Mouse (Mus musculus): ENCODE data around the gene Gpsm3. TPM values are rescaled to one million over a fixed set of nuclear protein-coding genes. Genes with fewer than 3 reads are reported as not detected.

Gene Gpsm3
- polyA plus RNA-seq, 1 experiment from 2014 or later = 5.3 TPM

DNA sequence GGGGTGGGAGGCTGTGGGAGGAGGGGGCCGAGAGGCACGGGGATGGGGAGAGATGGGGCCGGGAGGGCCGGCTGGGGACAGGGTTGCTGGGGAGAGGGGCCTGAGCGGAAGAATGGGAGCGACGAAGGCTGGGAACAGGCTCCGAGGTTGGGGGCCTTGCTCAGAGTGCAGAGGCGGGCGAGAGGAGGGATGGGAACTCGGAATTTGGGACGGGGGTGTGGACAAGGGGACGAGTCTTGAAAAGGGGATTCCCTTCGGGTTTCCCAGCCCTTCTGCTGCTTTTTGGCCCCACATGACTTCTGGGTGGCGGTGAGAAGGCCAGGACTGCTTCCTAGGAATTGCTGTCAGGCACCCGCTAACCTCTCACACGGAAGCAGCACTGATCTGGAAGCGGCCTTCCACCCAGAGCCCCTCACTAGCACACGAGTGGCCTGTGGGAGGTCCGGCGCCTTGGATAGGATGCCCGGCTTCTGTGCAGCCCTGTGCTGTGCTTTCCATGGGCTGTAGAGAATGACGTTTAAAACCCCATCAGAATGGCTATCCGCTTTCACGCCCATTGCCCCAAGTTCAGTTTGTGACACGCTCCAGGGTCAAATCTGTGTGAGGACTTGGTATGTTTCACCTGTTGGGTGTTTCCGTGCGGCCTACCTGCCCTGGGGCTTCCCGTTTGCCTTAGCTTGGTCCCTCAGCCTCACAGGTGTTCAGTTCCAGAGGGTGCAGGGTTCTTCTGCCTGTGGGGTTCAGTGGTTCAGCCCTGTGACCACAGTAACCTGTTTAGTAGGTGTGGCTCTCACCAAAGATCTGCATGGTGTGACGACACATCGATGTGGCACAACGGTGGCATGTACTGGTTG lies 16.8 kb downstream of the Gpsm3 start:
- WGBS = 16% methylated on average over 32 of the region's 32 CpGs
- Histone ChIP-seq H3K4me3 (peak overlapping the region; percentile 78), H3K4me1 (replicated peaks) (peaks cover 56% of the 10 kb centered on the region)

DNA sequence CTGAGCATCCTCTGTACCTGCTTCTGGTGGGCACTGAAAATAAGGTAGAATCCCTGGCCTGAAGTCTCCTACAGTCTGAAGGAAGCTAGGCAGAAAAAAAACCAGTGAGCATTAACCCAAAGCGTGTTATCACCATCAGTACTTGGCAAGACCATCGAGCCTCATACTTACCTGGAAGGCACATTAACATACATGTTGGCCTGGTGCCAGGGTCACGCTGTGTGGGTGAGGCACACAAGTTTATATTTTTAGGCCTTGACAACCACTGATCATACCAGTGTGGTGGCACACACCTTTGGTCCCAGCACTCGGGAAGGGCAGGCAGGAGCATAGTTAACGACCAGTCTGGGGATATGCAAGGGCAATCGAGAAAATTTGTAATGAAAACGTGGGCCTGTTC lies 18.4 kb downstream of the Gpsm3 start:
- peaks cover 31% of the 10 kb centered on the region for H3K36me3 ChIP-seq
- H3K9ac ChIP-seq = no peak overlapping the region; the same call in 1 of the 2 replicates
- no peak for ATAC-seq (ENCODE audit: low read depth)
- H3K4me3 ChIP-seq = 0 out of 2 replicates have a peak overlapping the region, but pooled peaks have one; percentile 78
- H3K4me1 ChIP-seq (replicated peaks) = peaks cover 41% of the 10 kb centered on the region
- no peak overlapping the region for H3K4me2 ChIP-seq
- H3K9me3 ChIP-seq = no peaks in the 10 kb centered on the region
- H3K27me3 ChIP-seq = no peaks in the 10 kb centered on the region
- no peak overlapping the region for H3K27ac ChIP-seq (replicated peaks)
- 83% methylated on average over 7 of the region's 7 CpGs for WGBS

More for the DNA sequence above, 16.8 kb downstream of the Gpsm3 start:
- peak overlapping the region; percentile 99 for H3K4me2 ChIP-seq
- H3K27me3 ChIP-seq = no peaks in the 10 kb centered on the region
- ATAC-seq (ENCODE audit: low read depth) = no peak
- no peaks in the 10 kb centered on the region for H3K9me3 ChIP-seq
- H3K9ac ChIP-seq = peak overlapping the region; percentile 99
- H3K27ac ChIP-seq (replicated peaks) = peak overlapping the region; percentile 93
- peaks cover 22% of the 10 kb centered on the region for H3K36me3 ChIP-seq

DNA sequence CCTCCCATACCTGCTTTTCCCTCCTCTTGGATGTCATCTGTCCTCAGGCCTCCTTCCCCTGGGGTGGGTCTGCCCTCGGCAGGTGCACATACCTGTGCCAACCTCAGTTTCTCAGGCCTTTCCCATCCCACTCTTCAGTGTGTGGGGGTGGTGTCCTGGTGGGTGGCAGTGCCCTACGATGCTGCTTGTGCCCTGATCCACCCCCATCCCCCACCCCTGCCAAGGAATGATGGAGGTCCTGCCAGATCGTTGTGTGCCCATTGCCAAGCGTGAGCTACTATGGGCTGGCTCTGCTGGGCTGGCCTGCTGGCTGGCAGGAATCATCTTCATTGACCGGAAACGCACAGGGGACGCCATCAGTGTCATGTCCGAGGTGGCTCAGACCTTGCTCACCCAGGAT lies 21.4 kb downstream of the Gpsm3 start:
- Histone ChIP-seq H3K9ac (no peak overlapping the region), H3K27ac (replicated peaks) (no peak overlapping the region), H3K27me3 (no peaks in the 10 kb centered on the region), H3K4me3 (no peak overlapping the region), H3K4me1 (replicated peaks) (peaks cover 30% of the 10 kb centered on the region), H3K4me2 (no peak overlapping the region), H3K9me3 (no peaks in the 10 kb centered on the region), H3K36me3 (peaks cover 59% of the 10 kb centered on the region)
- no peak for ATAC-seq (ENCODE audit: low read depth)
- 95% methylated on average over 8 of the region's 8 CpGs for WGBS

DNA sequence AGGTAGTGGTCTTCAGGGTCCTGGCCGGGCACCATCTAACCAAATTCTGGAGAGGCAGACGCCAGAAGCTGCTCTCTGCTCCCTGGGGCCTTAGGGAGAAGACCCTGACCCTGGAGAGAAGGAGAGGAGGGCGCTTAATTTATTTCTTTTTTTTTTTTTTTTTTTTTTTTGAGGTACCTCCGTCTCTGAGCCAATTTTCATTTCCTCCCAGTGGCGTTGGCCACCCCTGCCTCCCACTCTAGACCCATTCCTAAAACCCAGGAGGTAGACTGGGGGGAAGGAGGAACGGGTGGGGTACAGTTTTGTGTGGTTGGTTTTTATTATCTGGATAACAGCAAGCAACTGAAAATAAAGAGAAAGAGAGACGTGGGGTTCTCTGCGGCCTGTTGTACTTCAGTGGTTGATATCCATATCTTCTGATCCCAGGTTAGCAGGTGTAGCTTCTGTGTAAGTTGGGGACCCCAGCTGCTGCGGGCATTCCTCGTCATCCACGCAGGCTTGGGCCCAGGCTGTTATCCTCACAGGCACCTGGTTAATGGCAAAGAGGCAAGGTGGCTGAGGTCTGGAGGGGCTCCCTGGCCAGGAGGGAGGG lies 23.5 kb downstream of the Gpsm3 start:
- Histone ChIP-seq H3K36me3 (peaks cover 74% of the 10 kb centered on the region), H3K27me3 (no peaks in the 10 kb centered on the region), H3K4me1 (replicated peaks) (peaks cover 11% of the 10 kb centered on the region), H3K9ac (no peak overlapping the region), H3K4me2 (no peak overlapping the region), H3K9me3 (no peaks in the 10 kb centered on the region), H3K27ac (replicated peaks) (no peak overlapping the region), H3K4me3 (no peak overlapping the region)
- ATAC-seq (ENCODE audit: low read depth) = no peak
- 88% methylated on average over 11 of the region's 11 CpGs for WGBS

DNA sequence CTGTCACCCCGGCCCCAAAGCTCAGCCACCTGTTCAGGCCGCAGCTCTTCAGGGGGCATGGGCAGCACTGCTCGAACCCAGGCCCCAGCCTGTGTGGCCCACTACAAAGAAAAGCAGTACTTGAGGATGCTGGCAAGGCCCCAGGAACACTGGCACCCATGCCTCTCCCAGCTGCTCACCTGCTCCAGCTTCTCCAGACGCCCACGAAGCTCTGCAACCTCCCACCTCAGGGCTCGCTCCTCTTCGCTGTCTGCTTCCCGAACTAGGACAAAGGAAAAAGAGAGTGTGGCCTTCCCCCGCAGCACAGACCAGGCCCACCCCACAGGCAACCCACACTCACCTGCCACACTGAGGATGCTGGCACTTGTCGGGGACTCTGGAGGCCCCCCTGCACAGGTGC lies 24.2 kb downstream of the Gpsm3 start:
- Histone ChIP-seq H3K36me3 (peaks cover 74% of the 10 kb centered on the region), H3K9me3 (no peaks in the 10 kb centered on the region)

DNA sequence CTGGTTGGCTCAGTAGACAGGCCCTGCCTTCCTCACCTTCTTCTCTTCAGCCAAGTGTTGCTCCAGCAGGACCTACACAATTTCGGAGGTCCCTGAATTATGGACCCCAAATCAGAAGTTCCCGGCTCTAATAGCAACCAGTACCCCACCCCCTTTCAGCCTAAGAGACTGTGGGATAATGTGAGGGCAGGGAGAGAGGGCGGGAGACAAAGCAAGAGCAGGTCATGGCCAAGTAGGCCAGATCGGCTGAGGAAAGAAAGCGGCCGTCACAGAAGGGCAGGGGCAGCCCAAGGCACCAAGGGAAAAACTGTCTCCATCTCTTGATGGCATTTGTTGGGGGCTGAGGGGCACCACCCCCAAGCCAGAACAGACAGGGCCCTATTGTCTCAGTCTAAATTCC lies 26.3 kb downstream of the Gpsm3 start, which contains the start of gene Egfl8:
Gene Egfl8, minus strand, starts transcription at position 101 of the 400 bp plus-strand sequence.
- Histone ChIP-seq H3K27me3 (no peaks in the 10 kb centered on the region), H3K4me1 (replicated peaks) (no peaks in the 10 kb centered on the region), H3K9ac (0 out of 2 replicates have a peak within 1 kb of the TSS, but pooled peaks have one; percentile 26), H3K36me3 (peaks cover 78% of the 10 kb centered on the region), H3K4me2 (peak within 1 kb of the TSS; percentile 26; the same call in 1 of the 2 replicates), H3K9me3 (no peaks in the 10 kb centered on the region), H3K27ac (replicated peaks) (peak within 1 kb of the TSS; percentile 25), H3K4me3 (peak within 1 kb of the TSS; percentile 6)
- ATAC-seq (ENCODE audit: low read depth) = no peak
- WGBS = 66% methylated on average over 6 of the region's 6 CpGs

More for the DNA sequence above, 24.2 kb downstream of the Gpsm3 start:
- Histone ChIP-seq H3K4me1 (replicated peaks) (peaks cover 4% of the 10 kb centered on the region), H3K9ac (no peak overlapping the region), H3K27me3 (no peaks in the 10 kb centered on the region), H3K27ac (replicated peaks) (0 out of 2 replicates have a peak overlapping the region, but pooled peaks have one; percentile 3), H3K4me3 (no peak overlapping the region), H3K4me2 (peak overlapping the region; percentile 26; the same call in 1 of the 2 replicates)
- ATAC-seq (ENCODE audit: low read depth) = no peak
- 93% methylated on average over 10 of the region's 10 CpGs for WGBS

DNA sequence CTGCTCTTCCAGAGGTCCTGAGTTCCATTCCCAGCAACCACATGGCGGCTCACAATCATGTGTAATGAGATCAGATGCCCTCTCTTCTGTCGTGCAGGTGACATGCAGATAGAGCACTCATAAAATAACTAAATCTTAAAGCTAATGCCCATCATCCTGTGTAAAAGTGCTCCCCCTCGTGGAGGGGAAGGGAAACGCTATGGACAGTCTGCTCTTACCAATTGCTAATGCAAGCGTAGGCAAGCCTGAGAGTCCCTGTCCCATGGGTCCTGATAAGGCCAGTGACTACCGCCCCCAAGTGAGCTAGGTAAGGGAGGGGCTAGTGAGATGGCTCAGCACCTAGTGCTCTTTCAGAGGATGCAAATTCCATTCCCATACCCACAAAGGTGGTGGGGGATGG lies 29.4 kb downstream of the Gpsm3 start:
- H3K27me3 ChIP-seq = no peaks in the 10 kb centered on the region
- H3K4me2 ChIP-seq = no peak overlapping the region
- 18% methylated on average over 6 of the region's 6 CpGs for WGBS
- no peak overlapping the region for H3K9ac ChIP-seq
- H3K27ac ChIP-seq (replicated peaks) = no peak overlapping the region
- no peaks in the 10 kb centered on the region for H3K9me3 ChIP-seq
- no peak overlapping the region for H3K4me3 ChIP-seq
- no peaks in the 10 kb centered on the region for H3K4me1 ChIP-seq (replicated peaks)
- peaks cover 74% of the 10 kb centered on the region for H3K36me3 ChIP-seq
- no peak for ATAC-seq (ENCODE audit: low read depth)

DNA sequence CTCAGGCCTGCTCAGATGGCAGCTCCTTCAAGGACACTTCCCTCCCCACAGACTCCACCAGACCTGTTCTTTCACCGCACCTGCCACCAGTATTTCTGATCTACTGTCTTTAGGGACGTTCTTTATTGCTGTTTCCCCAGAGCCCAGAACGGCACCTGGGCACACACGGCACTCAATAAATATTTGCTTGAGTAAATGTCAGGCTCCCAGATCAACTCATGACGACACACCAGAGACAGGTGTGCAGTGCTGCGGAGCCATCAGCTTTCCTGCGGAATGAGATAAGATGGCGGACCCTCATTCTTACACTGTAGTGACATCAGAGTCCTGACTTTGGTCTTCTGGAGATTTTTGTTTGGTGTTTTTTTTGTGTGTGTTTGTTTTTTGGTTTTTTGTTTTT lies 31.4 kb downstream of the Gpsm3 start:
- WGBS = 85% methylated on average over 8 of the region's 8 CpGs
- Histone ChIP-seq H3K9me3 (no peaks in the 10 kb centered on the region), H3K4me3 (no peak overlapping the region), H3K4me1 (replicated peaks) (peaks cover 4% of the 10 kb centered on the region), H3K27me3 (no peaks in the 10 kb centered on the region), H3K4me2 (no peak overlapping the region), H3K27ac (replicated peaks) (no peak overlapping the region), H3K36me3 (peaks cover 62% of the 10 kb centered on the region), H3K9ac (no peak overlapping the region)
- ATAC-seq (ENCODE audit: low read depth) = no peak

DNA sequence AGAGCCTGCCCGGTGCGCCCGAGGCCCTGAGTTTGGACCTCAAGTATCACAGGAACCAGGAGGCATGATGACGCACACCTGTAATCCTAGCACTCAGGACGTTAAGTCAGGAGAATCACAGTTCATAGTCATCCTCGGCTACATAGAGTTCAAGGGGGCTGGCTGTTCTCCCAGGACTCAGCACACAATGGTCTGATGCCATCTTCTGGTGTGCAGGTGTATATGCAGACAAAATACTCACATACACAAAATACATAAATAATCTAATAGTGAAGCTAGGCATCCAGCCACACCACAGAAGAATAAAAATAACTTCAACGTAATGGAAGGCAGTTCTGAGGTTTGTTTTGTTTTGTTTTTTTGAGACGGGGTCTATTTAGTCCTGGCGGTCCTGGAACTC lies 33.6 kb downstream of the Gpsm3 start:
- no peak for ATAC-seq (ENCODE audit: low read depth)
- Histone ChIP-seq H3K4me3 (no peak overlapping the region), H3K36me3 (peaks cover 47% of the 10 kb centered on the region), H3K9ac (no peak overlapping the region), H3K4me1 (replicated peaks) (peaks cover 18% of the 10 kb centered on the region), H3K27ac (replicated peaks) (no peak overlapping the region), H3K27me3 (no peaks in the 10 kb centered on the region), H3K4me2 (no peak overlapping the region), H3K9me3 (no peaks in the 10 kb centered on the region)
- 88% methylated on average over 9 of the region's 9 CpGs for WGBS

DNA sequence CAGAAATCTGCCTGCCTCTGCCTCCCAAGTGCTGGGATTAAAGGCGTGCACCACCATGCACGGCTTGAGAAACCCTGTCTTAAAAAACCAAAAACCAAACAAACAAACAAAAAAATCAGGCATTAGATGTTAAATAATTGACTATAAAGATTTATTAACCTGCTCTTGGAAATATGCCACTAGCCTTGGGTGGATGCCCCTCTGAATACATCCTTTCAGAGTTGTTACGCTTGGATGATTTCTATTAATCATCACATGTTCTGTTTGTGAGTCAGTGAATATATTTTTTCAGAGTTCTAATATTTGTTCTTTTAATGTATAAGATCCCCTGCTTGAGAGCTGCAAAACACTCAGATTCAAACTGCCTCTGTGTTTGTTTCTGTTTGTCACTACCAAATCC lies 35.4 kb downstream of the Gpsm3 start:
- Histone ChIP-seq H3K36me3 (peaks cover 40% of the 10 kb centered on the region), H3K9ac (no peak overlapping the region), H3K27me3 (peaks cover 5% of the 10 kb centered on the region), H3K4me3 (no peak overlapping the region), H3K4me1 (replicated peaks) (peaks cover 36% of the 10 kb centered on the region), H3K27ac (replicated peaks) (no peak overlapping the region), H3K9me3 (no peaks in the 10 kb centered on the region), H3K4me2 (no peak overlapping the region)
- WGBS = 95% methylated on average over 3 of the region's 3 CpGs
- no peak for ATAC-seq (ENCODE audit: low read depth)

DNA sequence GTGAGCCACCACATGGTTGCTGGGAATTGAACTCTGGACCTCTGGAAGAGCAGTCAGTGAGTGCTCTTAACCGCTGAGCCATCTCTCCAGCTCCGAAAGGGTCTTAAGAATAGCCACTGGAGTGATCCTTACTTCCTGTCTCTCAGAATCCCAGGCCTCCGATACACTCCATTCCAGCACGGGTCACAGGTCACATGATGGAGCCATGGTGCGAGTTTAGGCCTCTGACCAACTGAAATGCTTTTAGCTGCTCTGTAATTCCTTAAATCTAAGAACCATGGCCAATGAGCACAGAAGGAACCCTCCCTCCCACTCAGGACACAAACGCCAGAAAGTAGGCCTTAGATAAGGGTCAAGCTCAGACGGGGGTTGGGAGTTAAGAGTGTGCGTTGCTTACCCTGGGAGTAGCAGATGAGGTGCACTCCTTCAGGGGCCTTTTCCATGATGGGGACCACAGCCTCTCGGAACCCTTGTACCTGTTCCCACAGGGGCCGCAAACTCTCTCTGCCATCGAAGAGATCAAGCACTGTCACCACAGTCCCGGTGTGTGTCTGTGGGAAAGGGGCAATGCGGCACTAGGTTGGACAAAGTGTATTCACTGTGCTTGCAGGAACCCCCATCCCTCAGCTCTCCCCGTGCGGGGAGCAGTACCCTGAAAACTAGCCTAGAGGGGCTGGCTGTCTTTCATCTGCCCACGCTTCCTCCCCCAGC lies 36.6 kb downstream of the Gpsm3 start:
- 53% methylated on average over 16 of the region's 16 CpGs for WGBS
- H3K4me1 ChIP-seq (replicated peaks) = peaks cover 48% of the 10 kb centered on the region

DNA sequence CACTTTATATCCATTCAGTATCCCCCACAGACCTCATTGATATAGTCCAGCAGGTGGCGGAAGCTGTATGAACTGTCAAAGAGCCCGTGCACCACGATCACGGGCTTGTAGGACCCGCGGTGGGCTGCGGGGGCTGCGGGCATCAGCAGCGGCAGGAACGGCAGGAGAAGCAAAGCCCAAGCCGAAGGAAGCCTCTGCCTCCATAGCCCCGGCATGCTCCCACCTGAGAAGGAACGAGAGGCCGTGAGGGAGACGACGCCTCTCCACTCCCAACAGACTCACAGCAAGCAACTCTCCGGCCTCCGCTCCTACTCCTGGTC lies 37.1 kb downstream of the Gpsm3 start:
- peak overlapping the region; percentile 74 for H3K4me3 ChIP-seq
- peaks cover 23% of the 10 kb centered on the region for H3K27me3 ChIP-seq
- peak overlapping the region; percentile 75 for H3K4me2 ChIP-seq
- no peaks in the 10 kb centered on the region for H3K9me3 ChIP-seq
- H3K4me1 ChIP-seq (replicated peaks) = peaks cover 54% of the 10 kb centered on the region
- peak; percentile 59 for ATAC-seq (ENCODE audit: low read depth)
- peaks cover 25% of the 10 kb centered on the region for H3K36me3 ChIP-seq
- 0% methylated on average over 18 of the region's 18 CpGs for WGBS
- H3K9ac ChIP-seq = peak overlapping the region; percentile 80
- H3K27ac ChIP-seq (replicated peaks) = peak overlapping the region; percentile 94

More for the DNA sequence above, 36.6 kb downstream of the Gpsm3 start:
- H3K4me2 ChIP-seq = peak overlapping the region; percentile 75
- no peak for ATAC-seq (ENCODE audit: low read depth)
- peaks cover 17% of the 10 kb centered on the region for H3K27me3 ChIP-seq
- no peaks in the 10 kb centered on the region for H3K9me3 ChIP-seq
- peak overlapping the region; percentile 94 for H3K27ac ChIP-seq (replicated peaks)
- H3K36me3 ChIP-seq = peaks cover 30% of the 10 kb centered on the region
- H3K4me3 ChIP-seq = peak overlapping the region; percentile 74
- peak overlapping the region; percentile 80 for H3K9ac ChIP-seq
